Mouse (Mus musculus) cerebellum, postnatal 36 days (tissue): Measurements from ENCODE around the gene Gm43064.
"Not testable (repeated sequence)": the region's sequence is repeated elsewhere in the genome, so short reads cannot be mapped to it uniquely, and the experiment has no call there.

ENCODE experiments used
- DNase-seq, 2 experiments: peaks; one replicate each; pipeline ENCODE4 v3.0.0; 2021 to 2022; ENCODE audit warnings: mixed read lengths in 2 of 2

The Gm43064 gene

DNA sequence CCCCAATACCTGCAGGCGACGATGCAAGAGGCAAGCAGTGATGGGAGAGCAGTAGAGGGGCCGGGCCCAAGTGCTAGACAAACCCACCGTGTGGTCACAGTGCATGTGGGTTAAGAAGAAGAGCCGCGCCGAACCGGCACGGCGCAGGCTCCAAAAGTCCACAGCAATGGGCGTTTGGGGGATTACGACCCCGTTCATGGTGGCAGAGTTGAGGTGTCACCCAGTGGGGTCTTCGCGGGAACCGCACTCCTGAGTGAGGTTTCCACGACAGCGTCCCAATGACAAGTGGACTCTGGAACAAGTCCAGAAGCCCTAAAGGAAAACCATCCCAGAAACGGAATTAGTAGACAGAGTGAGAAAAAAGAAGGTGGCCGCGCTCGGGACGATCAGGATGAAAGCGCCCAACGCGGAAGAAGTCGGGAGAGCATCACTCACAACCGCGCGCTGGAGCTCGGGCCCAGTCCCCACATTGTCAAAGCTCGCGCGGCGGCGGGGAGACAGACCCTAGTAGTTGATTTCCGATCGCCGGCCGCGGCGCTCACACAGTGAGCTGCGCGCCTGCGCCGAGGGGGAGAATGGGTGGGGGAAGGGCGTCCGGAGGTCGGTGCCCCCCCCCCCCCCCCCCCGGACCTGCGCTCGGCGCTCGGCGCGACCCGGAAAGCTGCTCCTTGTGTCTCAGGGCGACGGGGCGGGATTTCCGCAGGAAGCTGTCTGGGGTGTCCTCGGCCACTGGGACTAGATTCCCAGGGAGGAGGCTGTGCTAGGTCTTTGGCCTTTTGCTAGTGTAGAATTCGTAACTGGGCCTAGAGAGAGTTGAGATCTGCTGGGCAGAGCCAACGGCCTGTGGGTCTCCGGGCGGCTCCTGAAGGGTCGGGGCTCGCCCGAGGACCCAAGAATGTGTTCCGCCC lies at the start of gene Gm43064, which contains the start of the genes Dclre1b and Ap4b1:
Gene Gm43064 (plus strand): TSS at position 683 of the 908 bp plus-strand sequence.
Gene Dclre1b (minus strand): TSS at position 554 of the 908 bp plus-strand sequence.
Gene Ap4b1 (plus strand): TSS at position 630 of the 908 bp plus-strand sequence.
- peak; percentile 86 to 92 for DNase-seq

- no peak for DNase-seq
Observed at GRCm38 (mm10) chr3:103766789-103767188, 42.6 kb upstream of the Gm43064 start.

- DNase-seq: peak; percentile 76 to 89
Observed at GRCm38 (mm10) chr3:103771531-103772130, 37.7 kb upstream of the Gm43064 start.

DNA sequence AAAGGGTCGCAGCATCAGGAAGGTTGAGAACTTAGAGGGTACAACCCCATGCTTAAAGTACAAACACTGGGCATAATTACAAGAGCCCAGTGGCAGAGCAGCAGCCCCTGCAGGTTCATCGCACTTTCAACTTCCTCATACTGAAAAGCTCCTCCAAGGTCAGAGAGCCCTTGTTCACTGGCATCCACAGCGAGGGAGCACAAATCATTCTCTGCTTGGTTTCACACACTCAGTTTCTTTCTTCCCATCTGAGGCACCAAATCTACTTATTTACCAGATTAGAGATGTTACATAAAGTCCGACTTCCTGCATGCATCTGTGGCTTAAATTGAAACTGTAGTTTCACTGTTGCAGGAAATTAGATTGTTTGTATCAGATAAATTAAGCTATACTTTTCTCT lies 36.5 kb upstream of the Gm43064 start:
- no peak for DNase-seq

- DNase-seq: no peak
Observed at GRCm38 (mm10) chr3:103773508-103773907, 35.9 kb upstream of the Gm43064 start.

DNA sequence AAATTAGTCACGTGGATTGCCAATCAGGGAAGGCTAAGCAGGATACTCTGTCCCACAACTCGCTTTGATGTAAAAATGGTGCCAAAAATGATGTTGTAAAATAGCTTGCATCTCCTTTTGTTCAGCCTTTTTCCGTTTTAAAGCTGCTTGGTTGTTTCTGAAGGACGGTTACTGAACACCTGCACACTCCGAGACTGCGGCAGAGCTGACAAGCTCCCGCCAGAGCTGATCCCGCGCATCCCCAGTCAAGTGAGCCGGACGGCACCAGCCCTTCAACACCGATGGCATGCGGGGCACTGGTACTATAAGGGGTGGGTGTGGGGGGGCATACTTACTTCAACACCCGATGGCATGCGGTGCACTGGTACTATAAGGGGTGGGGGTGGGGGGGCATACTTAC lies 35.4 kb upstream of the Gm43064 start:
- no peak for DNase-seq

GRCm38 (mm10) chr3:103777940-103778339 lies 31.4 kb upstream of the Gm43064 start:
- peak; percentile 65 to 69 for DNase-seq

GRCm38 (mm10) chr3:103778660-103779059 lies 30.7 kb upstream of the Gm43064 start:
- DNase-seq: no peak

GRCm38 (mm10) chr3:103779183-103779582 lies 30.2 kb upstream of the Gm43064 start:
- DNase-seq: no peak

DNA sequence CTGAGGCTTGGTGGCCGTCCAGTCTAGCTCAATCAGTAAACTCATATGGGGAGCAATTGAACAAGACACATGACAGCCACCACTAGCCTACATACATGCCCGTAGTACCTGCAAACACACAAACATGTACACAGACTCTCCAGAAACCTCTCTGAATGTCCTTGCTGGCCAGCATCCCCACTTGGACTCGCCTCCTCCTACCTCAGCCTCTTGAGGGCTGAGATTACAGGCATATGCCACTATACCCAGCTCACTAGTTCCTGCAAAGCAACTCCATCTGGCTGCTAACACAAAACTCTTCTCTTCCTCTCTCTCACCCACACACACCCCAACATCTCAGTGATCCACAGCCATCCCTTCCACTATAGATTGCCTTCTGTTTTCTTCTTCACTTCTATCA lies 29.1 kb upstream of the Gm43064 start:
- peak; percentile 27 to 32 for DNase-seq

DNA sequence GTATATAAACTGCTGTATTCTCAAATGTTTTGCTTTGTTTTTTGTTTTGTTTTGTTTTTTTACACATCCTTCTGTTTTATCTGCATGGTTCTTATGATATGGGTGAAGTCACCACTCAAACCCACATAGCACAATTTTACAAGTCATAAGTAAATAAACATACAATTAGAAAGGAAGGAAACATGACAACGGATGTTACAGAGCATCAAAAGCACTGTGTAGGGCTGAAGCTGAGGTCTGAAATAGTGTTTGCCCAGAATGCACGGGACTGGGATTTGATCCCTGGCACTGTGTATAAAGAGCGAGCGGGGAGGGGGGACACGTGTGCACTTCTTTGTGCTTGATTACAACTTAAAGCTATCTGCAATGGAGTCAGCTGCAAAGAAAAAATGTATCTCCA lies 28.6 kb upstream of the Gm43064 start:
- DNase-seq: no peak

DNA sequence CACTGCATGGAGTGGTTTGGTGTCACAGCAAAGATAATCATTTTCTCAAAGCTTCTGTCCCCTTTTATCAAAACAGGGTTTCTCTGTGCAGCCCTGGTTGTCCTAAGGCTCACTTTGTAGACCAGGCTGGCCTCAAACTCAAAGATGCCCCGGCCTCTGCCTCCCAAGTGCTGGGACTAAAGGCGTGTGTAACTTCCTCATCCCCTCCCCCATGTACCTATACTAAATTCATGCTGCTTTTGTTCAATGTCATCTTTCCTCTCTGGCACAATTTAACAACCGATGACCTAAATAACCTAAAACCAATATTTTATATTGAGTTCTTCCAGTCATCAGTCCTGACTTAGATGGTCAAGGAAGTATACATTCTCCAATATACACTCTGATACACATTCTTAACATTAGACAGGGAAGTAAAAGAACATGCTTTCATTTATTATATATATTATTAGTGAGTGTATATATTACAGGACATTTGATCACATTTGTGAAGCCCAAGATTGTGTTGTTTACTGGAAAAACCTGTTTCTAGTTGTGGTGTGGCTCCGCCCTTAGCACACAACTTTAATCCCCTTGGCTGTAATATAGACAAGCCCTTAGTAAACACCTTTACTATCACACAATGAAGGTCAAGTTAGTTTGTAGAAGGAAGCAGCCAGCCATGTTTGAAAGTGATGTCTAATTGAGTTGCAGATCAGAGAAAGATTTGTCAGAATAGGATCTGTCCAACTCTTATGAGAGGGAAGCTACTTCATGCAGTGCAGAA lies 26.3 kb upstream of the Gm43064 start:
- DNase-seq: no peak

DNA sequence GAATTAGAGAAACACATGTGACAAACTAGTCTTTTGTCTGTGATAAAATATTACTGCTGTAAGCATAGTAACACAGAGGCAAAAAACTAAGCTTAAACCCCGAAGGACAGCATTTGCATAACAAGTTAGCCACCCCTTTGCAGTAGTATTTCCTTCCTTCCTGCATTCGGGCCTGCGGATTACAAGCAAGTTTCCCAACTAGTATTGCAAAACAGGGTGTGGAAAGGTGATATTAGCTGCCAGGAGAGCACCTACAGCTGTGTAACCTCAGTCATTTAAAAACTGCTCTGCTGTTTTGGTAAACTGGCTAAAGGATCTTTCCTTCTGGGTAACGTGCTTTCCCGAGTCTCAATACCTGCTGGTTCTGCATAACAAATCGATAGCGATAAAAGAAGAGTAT lies 22.1 kb upstream of the Gm43064 start:
- DNase-seq: no peak

- DNase-seq: no peak
Observed at GRCm38 (mm10) chr3:103789096-103789495, 20.3 kb upstream of the Gm43064 start.

- peak; percentile 17 to 36 for DNase-seq
Observed at GRCm38 (mm10) chr3:103789891-103790345, 19.5 kb upstream of the Gm43064 start.

- DNase-seq: peak; percentile 29 to 49
Observed at GRCm38 (mm10) chr3:103790346-103791145, 18.8 kb upstream of the Gm43064 start.

GRCm38 (mm10) chr3:103791230-103792110 lies 17.9 kb upstream of the Gm43064 start, which contains the start of gene Hipk1:
TSS of gene Hipk1 (minus strand) at chr3:103791563.
- peak; percentile 95 to 96 for DNase-seq

DNA sequence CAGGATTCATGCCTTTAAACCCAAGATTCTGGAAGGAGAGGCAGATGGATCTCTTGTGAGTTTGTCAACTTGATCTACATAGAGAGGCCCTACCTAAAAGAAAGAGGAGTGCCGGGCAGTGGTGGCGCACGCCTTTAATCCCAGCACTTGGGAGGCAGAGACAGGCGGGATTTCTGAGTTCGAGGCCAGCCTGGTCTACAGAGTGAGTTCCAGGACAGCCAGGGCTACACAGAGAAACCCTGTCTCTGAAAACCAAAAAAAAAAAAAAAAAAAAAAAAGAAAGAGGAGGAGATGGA lies 17.3 kb upstream of the Gm43064 start:
- not testable (repeated sequence) for DNase-seq

GRCm38 (mm10) chr3:103792566-103792965 lies 16.8 kb upstream of the Gm43064 start:
- DNase-seq: no peak

DNA sequence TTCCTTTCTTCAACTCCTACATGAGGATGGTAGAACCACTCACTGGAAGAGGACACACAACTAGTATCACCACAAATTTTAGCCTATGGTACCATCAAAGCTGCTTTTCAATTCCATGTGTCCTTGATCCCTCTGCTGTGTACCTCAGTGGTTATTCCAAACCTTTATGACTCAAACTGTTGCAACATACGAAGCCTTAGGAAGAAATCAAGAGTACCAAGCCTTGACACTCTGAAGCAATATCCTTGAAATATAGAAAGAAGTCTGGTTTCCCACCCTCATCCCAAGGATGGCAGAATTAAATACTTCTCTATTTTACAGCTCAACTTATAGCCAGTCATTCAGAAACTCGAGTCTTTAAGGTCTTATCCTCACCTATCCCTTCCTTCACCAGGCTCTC lies 13.0 kb upstream of the Gm43064 start:
- DNase-seq: no peak

DNA sequence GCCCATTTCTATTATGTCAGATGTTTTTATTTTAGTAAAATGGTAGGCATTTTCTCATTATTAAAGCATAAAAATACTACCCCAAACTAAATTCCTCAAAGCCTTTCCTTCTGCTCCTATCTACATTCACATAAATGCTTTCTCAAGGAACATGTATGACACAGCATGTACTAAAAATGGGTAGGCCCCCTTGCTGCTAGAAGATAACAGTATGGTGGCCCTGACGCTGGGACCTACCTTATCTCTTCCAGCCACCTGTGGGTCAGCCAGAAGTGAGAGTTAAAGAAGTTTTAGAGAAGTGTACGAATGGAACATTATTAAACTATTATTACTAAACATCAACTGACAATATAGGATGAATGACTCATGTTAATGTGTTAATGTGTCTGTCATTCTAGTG lies 9.9 kb upstream of the Gm43064 start:
- DNase-seq: no peak
